Mouse (Mus musculus) heart, adult 2 months (tissue): Measurements from ENCODE around the gene Rad51d.

Experiments used
- CTCF ChIP-seq: fragments of 200-600 bp; IDR thresholded peaks from 2 replicates; pipeline ENCODE4 v1.8.1; 2022; ENCODE audit warnings: antibody characterized with exemption, mild to moderate bottlenecking, moderate library complexity
- POLR2A ChIP-seq: fragments of 200-500 bp; IDR thresholded peaks from 2 replicates; pipeline ENCODE4 v1.6.1; 2011; ENCODE audit warnings: mild to moderate bottlenecking, low read depth, low read length, control low read depth; ENCODE audit not compliant: insufficient read depth

DNA sequence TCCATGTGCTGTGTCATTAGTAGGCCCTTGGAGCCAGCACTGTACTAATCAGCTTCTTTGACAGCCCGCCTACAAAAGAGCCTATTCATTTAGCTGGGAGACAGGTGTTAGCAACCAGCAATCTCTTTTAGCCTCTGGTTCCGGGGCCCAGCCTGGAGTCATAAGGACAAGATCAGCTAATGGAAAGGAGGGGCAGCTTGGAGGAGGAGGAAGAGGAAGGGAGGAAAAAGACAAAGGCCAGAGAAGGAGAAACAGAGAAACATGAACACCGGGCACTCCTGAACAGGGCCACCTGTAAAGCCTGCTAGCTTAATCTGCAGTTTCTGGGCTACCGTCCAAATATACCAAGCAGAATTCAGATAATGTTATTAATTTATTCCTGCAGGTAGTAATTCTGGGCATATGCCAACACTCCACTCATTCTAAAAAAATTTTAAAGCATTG lies 26.9 kb downstream of the Rad51d start:
- no peak for TF ChIP-seq CTCF
- no peak for TF ChIP-seq POLR2A
